Mouse (Mus musculus) leukemia stem cell, adult 10-12 weeks (primary cell): ENCODE data around the gene Klhl24. TPM values are rescaled to one million over a fixed set of nuclear protein-coding genes. Genes with fewer than 3 reads are reported as not detected.

Experiments
- polyA plus RNA-seq: library from polyadenylated mRNA; stranded (reverse); fragments of >175 nt; gene quantifications from 2 replicates; pipeline ENCODE4 v1.2.3, GENCODE M21; 2012; ENCODE audit warnings: low replicate concordance

The Klhl24 gene
- polyA plus RNA-seq, result 11.3 and 19.1 TPM in 2 replicates

GRCm38 (mm10) chr16:20097069-20097710 is at the start of gene Klhl24:
Gene Klhl24 (plus strand): TSS chr16:20097542.

GRCm38 (mm10) chr16:20140772-20141531 is 43.6 kb downstream of the Klhl24 start, which contains the start of gene Yeats2:
Gene Yeats2 (plus strand): TSS chr16:20141063.

Other genes with a start within 250 kb of the Klhl24 start
- 0.81 and 2.4 TPM in 2 replicates for gene Klhl6, start 114.5 kb upstream of the Klhl24 start, polyA plus RNA-seq
- 21.9 and 38.2 TPM in 2 replicates for gene Yeats2, start 43.5 kb downstream of the Klhl24 start, polyA plus RNA-seq
- 0.10 TPM in 1 of 2 replicates, not detected in the other for gene Map6d1, start 143.8 kb downstream of the Klhl24 start, polyA plus RNA-seq
- gene Parl, start 204.8 kb downstream of the Klhl24 start, polyA plus RNA-seq, result 77.6 and 105 TPM in 2 replicates
- gene Cyp2ab1, start 227.9 kb downstream of the Klhl24 start, polyA plus RNA-seq, result 0.23 TPM in 1 of 2 replicates, not detected in the other